Mouse (Mus musculus) cerebellum, adult 18-20 months (tissue): ENCODE data around the gene Guf1.

ENCODE experiments used
- DNase-seq, 2 experiments: peaks; one replicate each; pipeline ENCODE4 v3.0.0; 2021

Gene Guf1

GRCm38 (mm10) chr5:69556628-69557403 is at the start of gene Guf1:
Guf1 (plus strand) TSS chr5:69556923.
- peak; percentile 93 to 98 for DNase-seq

- DNase-seq = no peak
These were observed 49.7 kb upstream of the Guf1 start for GRCm38 (mm10) chr5:69507045-69507444.

GRCm38 (mm10) chr5:69511631-69512030 is 45.1 kb upstream of the Guf1 start:
- DNase-seq = no peak

- no peak for DNase-seq
These were observed 44.5 kb upstream of the Guf1 start for GRCm38 (mm10) chr5:69512203-69512602.

- peak; percentile 69 to 75 for DNase-seq
These were observed 36.0 kb upstream of the Guf1 start for GRCm38 (mm10) chr5:69520661-69521278.

GRCm38 (mm10) chr5:69522064-69522463 is 34.7 kb upstream of the Guf1 start:
- no peak for DNase-seq

- no peak for DNase-seq
These were observed 32.8 kb upstream of the Guf1 start for GRCm38 (mm10) chr5:69523944-69524343.

- no peak for DNase-seq
These were observed 15.0 kb upstream of the Guf1 start for GRCm38 (mm10) chr5:69541680-69542079.

GRCm38 (mm10) chr5:69542489-69542888 is 14.2 kb upstream of the Guf1 start, which contains the start of gene Yipf7:
Yipf7 (minus strand) TSS chr5:69542648.
- DNase-seq = peak; percentile 57 to 59

- DNase-seq = peak; percentile 15 to 20
These were observed 747 bp downstream of the Guf1 start for GRCm38 (mm10) chr5:69557404-69557935.

GRCm38 (mm10) chr5:69591640-69592461 is 35.1 kb downstream of the Guf1 start, which contains the start of gene Gnpda2:
Gnpda2 (minus strand) TSS chr5:69592340.
- peak; percentile 89 to 91 for DNase-seq

- no peak for DNase-seq
These were observed 44.3 kb downstream of the Guf1 start for GRCm38 (mm10) chr5:69601027-69601426.

GRCm38 (mm10) chr5:69613209-69613796 is 56.6 kb downstream of the Guf1 start:
- DNase-seq = no peak

GRCm38 (mm10) chr5:69620899-69621298 is 64.2 kb downstream of the Guf1 start:
- no peak for DNase-seq
